Mouse (Mus musculus): Measurements from ENCODE around the gene Scimp. TPM values are rescaled to one million over a fixed set of nuclear protein-coding genes. Genes with fewer than 3 reads are reported as not detected.

Gene Scimp
- 0.65 and 2.3 TPM in 2 replicates for total RNA-seq (2015)
- 2.6 and 3.3 TPM in 2 replicates for total RNA-seq (2017)

GRCm38 (mm10) chr11:70812365-70812764, at the start of gene Scimp:
Scimp (minus strand) TSS chr11:70812586.
- ATAC-seq (ENCODE audit: poor library complexity, severe bottlenecking) = peak; percentile 79

- no peak for ATAC-seq (ENCODE audit: poor library complexity, severe bottlenecking)
Observed at GRCm38 (mm10) chr11:70860371-70860770, 48.0 kb upstream of the Scimp start.

- ATAC-seq (ENCODE audit: poor library complexity, severe bottlenecking) = no peak
Observed at GRCm38 (mm10) chr11:70846029-70846428, 33.6 kb upstream of the Scimp start.

DNA sequence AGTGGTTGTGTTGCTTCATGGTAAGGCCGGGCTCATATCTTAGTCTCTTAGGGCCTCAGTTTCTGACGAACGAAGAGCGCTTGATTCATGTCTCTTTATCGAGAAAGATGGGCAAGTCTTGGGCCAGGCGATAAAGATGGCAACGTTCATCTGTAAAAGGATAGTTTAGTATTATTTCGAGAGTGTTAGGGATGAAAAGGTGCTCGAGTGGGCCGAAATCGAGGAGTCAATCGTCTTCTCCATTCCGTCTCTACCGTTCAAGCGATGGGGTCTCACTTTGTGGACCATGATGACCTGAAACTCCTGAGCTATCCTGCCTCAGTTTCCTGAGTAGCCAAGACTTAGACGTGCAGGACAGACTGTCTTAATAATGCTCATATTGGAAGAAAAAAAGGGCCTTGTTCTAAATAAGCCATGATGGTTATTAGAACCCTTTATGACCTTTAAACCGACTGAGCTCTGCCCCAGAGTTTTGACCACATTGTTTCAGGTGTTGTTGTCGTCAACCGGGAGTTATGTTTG, 33.1 kb upstream of the Scimp start:
- no peak for ATAC-seq (ENCODE audit: poor library complexity, severe bottlenecking)

GRCm38 (mm10) chr11:70844559-70845456, 32.4 kb upstream of the Scimp start, which contains the start of gene Rabep1:
Rabep1 (plus strand) TSS chr11:70844778.
- ATAC-seq (ENCODE audit: poor library complexity, severe bottlenecking) = peak; percentile 90

DNA sequence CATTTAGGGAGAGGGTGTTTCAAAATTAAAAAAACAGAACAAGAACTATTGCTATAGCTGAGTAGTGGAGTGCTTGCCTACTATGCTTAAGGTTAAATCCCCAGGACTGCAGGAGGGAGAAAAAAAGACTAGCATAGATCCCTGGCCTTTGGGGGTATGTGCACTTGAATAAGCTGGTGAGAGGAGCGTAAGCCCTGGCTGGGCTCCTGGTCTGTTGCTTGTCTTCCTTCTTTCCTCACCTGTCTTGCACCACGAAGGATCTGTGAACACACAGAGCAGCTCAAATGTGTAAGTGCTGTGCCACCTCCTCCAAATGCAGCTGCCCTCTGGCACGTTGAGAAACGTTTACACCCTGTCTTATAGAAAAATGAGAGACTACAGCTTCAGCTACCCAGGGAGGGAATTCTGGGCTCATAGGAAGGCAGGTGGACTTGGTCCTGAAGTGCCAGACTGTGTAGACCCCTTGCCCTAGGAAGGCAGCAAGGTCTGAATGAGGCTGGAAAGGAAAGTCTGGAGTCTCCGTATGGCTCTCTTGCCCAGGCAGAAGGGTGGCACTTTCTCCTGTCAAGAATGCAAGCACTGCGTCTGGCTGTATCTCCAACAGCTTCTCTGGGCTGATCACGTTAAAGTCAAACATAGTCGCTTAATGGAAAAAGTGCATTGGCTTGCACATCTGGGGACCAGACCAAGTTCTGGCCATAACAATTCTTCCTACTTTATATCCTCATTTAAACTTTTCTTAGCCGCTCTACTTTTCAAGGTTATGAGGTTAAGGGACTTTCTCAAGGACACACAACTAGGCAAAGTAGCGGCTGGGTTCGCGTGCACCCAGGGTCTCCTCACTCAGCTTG, 31.5 kb upstream of the Scimp start:
- no peak for ATAC-seq (ENCODE audit: poor library complexity, severe bottlenecking)

GRCm38 (mm10) chr11:70842983-70843382, 30.6 kb upstream of the Scimp start:
- ATAC-seq (ENCODE audit: poor library complexity, severe bottlenecking) = no peak

- no peak for ATAC-seq (ENCODE audit: poor library complexity, severe bottlenecking)
Observed at GRCm38 (mm10) chr11:70838610-70839009, 26.2 kb upstream of the Scimp start.

DNA sequence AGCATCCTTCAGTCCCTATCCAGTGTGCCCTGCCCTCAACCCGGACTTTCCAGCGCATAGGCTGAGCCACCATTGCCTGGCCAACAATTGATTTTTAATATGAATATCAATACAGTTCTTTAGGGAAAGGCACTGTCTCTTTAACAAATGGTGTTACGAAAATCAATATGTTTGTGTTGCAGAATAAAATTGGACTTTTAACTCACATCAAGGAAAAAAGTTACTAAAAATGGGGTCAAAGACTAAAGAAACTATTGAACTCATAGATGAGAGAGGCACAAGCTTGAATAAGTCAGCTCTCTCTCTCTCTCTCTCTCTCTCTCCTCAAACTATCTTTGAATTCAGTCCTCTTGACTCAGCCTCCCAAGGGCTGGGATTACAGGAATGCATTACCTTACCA, 24.6 kb upstream of the Scimp start:
- no peak for ATAC-seq (ENCODE audit: poor library complexity, severe bottlenecking)

GRCm38 (mm10) chr11:70835381-70835831, 23.0 kb upstream of the Scimp start:
- ATAC-seq (ENCODE audit: poor library complexity, severe bottlenecking) = no peak

GRCm38 (mm10) chr11:70833831-70834230, 21.4 kb upstream of the Scimp start:
- ATAC-seq (ENCODE audit: poor library complexity, severe bottlenecking) = no peak

DNA sequence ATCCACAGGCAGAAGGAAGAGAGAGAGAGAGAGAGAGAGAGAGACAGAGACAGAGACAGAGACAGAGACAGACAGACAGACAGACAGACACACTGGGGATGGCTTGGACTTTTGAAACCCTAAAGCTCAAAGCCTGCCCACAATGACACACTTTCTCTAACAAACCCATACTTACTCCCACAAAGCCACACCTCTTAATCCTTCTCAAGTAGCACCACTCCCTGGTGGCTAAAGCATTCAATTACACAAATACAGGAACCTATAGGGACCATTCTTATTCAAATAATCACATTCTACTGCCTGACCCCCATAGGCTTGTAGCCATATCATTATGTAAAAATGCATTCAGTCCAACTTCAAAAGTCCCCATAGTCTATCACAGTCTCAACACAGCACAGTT, 21.0 kb upstream of the Scimp start:
- no peak for ATAC-seq (ENCODE audit: poor library complexity, severe bottlenecking)

DNA sequence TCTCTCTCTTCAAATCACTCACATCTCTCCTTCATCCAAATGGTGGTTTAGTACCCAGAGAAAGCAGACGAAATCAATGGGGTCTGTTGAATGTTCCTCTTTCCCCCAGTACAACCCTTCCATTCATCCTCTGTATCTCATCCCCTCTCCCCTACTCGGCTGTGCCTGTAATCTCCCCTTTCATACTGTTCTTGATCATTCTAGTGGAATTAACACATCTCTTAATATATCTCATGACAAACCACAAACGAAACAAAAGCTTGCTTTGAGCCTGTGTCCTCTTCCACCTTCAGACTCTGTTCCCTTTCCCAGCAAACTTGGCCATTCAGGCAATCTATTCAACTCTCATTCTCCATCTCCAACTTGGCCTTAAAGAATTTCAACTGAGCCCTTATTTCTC, 18.8 kb upstream of the Scimp start:
- no peak for ATAC-seq (ENCODE audit: poor library complexity, severe bottlenecking)

GRCm38 (mm10) chr11:70828975-70829615, 16.7 kb upstream of the Scimp start:
- no peak for ATAC-seq (ENCODE audit: poor library complexity, severe bottlenecking)

DNA sequence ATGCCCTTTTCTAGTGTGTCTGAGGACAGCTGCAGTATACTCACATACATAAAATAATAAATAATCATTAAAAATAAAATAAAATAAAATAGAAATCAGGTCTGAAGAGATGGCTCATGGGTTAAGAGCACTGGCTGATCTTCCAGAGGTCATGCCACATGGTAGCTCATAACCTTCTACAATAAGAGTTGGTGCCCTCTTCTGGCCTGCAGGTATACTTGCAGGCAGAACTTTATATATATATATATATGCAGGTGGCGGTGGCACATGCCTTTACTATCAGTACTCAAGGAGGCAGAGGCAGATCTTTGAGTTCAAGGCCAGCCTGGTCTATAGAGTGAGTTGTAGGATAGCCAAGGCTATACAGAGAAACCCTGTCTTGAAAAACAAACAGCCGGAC, 13.8 kb upstream of the Scimp start:
- ATAC-seq (ENCODE audit: poor library complexity, severe bottlenecking) = no peak

- ATAC-seq (ENCODE audit: poor library complexity, severe bottlenecking) = no peak
Observed at GRCm38 (mm10) chr11:70821728-70822591, 9.6 kb upstream of the Scimp start.

- ATAC-seq (ENCODE audit: poor library complexity, severe bottlenecking) = no peak
Observed at GRCm38 (mm10) chr11:70820120-70820519, 7.7 kb upstream of the Scimp start.

- ATAC-seq (ENCODE audit: poor library complexity, severe bottlenecking) = no peak
Observed at GRCm38 (mm10) chr11:70816770-70817169, 4.4 kb upstream of the Scimp start.

DNA sequence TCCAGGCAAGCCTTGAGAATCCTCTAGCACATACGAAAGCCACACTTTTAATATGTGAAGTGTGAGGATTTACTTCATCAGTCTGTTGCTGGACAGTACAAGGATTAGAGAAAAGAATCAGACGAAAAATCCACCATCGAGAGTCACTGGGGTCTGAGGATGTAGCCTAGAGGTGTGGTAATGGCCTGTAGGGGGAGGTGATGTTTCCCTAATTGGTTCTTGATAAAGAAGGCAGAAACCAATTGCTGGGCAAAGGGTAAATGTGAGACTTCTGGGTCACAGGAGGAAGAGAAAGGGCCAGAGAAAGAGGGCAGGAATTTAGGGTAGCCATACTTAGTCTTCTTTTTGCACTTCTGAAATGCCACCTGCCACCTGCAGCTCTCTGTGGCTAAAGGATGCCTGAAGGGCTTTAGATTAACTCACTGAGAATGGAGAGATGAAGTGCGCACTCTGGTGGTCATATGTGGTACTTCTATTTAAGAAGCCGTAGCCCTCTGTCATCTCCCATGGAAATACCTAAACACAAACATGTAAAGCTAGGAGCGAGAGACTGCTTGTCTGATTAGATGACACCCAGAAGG, 3.2 kb upstream of the Scimp start:
- peak; percentile 68 for ATAC-seq (ENCODE audit: poor library complexity, severe bottlenecking)

All from megakaryocyte, adult 5-6 weeks (primary cell).